Mouse (Mus musculus) gastrocnemius, adult 2 months (tissue): ENCODE results near the gene Ces2c. TPM values are rescaled to one million over a fixed set of nuclear protein-coding genes. Genes with fewer than 3 reads are reported as not detected.
A peak's percentile ranks its signal among the peaks of the same experiment; 100 is the strongest.
"Not testable (repeated sequence)": the region's sequence is repeated elsewhere in the genome, so short reads cannot be mapped to it uniquely, and the experiment has no call there.

ENCODE experiments used
- DNase-seq: peaks from one replicate; pipeline ENCODE4 v3.0.0; 2022
- H3K27ac ChIP-seq: fragments of 200-600 bp; 2 replicates; pipeline ENCODE4 v1.8.1; 2022; ENCODE audit warnings: mild to moderate bottlenecking
- H3K4me3 ChIP-seq: fragments of 200-600 bp; 2 replicates; pipeline ENCODE4 v1.8.1; 2022; ENCODE audit warnings: mild to moderate bottlenecking, moderate library complexity
- CTCF ChIP-seq: fragments of 200-600 bp; IDR thresholded peaks from 2 replicates; pipeline ENCODE4 v1.8.1; 2022; ENCODE audit warnings: antibody characterized with exemption, mild to moderate bottlenecking, moderate library complexity
- intact Hi-C: fragments of 180-260 bp; cut with DNase I; formaldehyde crosslinking; loops from one replicate; pipeline ENCODE4 v1.15.1; 2025
- long read RNA-seq, 2 experiments: library from polyadenylated mRNA; stranded (forward); transcript quantifications; one replicate each; pipeline ENCODE4 v2.0.0; 2021
- total RNA-seq, 2 experiments: library from RNA; stranded (reverse); gene quantifications; 2 replicates each; pipeline ENCODE4 v1.2.3; 2021

Gene Ces2c
- total RNA-seq = under 1 TPM; 0.45 to 0.56 TPM
- long read RNA-seq, experiment 1 = 0 reads
- long read RNA-seq, experiment 2, partial matches to known transcripts = 0 of 3 reads
- long read RNA-seq, experiment 2, other reads (novel, unspliced or antisense) = 1 of 3 reads

- no peak for TF ChIP-seq CTCF
- peak within 1 kb of the TSS; percentile 41; the same call in 1 of the 2 replicates for H3K27ac ChIP-seq
- H3K4me3 ChIP-seq = no peak within 1 kb of the TSS
- intact Hi-C loops = no loop called here
- peak; percentile 26 for DNase-seq
Observed at GRCm38 (mm10) chr8:104846831-104847230, at the start of gene Ces2c. Gene Ces2c, plus strand, starts transcription at chr8:104847068.

DNA sequence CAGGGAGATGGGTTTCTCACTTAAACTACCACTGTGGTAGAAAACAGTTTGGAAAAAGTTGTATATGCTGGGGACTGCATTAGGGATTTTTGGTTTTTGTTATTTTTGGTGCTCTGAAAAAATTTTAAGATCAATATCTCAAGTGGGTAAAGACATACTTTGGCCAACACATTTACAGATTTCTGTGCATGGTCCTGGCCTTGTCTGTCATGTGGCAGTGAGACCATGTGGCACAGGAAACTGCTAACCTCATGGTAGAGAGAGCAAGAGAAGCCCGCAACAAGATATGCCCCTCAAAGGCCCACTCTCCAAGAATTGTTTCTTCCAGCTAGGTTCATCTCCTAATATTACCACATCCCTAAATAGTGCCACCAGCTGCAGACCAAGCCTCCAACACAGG, 47.5 kb upstream of the Ces2c start:
- no peak for TF ChIP-seq CTCF
- DNase-seq = no peak
- intact Hi-C loops = loop anchor here (10.0 kb wide), 1 partner anchor 145 kb away; no protein-coding TSS in a partner anchor
- H3K4me3 ChIP-seq = no peak overlapping the region
- no peak overlapping the region for H3K27ac ChIP-seq

DNA sequence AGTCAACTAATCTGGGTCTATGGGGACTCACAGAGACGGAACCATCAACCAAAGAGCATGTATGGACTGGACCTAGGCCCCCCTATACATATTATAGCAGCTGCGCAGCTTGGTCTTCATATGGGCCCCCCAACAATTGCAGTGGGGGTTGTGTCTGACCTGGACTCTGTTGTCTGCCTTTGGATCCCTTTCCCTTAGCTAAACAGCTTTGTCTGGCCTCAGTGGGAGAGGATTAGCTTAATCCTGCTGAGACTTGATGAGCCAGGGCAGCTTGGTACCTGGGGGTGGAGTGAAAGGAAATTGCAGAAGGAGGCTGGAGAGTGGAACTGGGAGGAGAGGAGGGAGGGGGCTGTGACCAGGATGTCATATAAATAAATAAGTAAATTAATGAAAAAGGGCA, 40.7 kb upstream of the Ces2c start:
- TF ChIP-seq CTCF = no peak
- Histone ChIP-seq H3K4me3 (no peak overlapping the region), H3K27ac (no peak overlapping the region)
- no peak for DNase-seq
- intact Hi-C loops = no loop called here

DNA sequence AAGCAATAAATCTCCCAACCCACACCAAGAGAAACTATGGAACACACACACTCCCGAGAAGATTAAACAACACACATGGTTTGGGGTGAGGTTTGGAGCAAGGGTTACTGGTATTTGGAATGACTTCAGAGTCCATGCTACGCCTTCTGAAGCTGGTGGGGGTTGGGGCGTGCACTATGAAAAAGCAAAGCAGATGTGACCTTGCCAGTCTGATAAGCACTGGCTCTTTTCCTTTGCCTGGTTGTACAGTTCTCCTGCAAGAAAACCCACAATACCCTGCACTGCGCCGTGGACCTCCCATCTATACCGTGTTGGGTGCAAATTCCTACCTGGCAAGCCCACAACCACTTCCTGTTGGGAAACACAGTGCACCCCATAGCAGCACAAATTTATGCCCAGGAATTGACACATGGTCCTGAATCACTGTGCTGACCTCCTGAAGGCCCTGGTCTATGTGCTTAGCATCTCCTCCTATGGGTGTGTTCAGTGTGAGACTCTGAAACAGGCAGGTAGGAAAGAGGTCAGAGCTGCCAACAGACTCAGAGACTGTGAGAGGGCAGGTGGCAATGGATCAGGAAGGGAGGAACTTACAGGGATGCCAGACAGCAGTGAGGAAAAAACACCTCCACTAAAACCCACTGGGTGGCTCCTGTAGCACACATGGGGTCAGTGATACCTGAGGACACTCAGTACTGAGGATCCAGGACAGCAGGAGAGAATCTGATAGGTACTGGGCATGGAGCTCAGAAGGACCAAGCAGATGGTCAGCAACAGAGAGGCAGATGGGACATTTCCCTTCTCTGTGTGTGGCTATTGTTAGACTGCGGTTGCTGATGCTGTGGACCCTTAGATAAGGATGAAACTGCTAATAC, 38.1 kb upstream of the Ces2c start:
- no peak overlapping the region for H3K27ac ChIP-seq
- no peak for TF ChIP-seq CTCF
- H3K4me3 ChIP-seq = no peak overlapping the region
- no peak for DNase-seq
- intact Hi-C loops = no loop called here

GRCm38 (mm10) chr8:104809436-104809835, 37.4 kb upstream of the Ces2c start:
- H3K4me3 ChIP-seq = no peak overlapping the region
- intact Hi-C loops = no loop called here
- DNase-seq = no peak
- no peak overlapping the region for H3K27ac ChIP-seq
- TF ChIP-seq CTCF = no peak

- intact Hi-C loops = no loop called here
- no peak for TF ChIP-seq CTCF
- Histone ChIP-seq H3K27ac (no peak overlapping the region), H3K4me3 (no peak overlapping the region)
- DNase-seq = no peak
Observed at GRCm38 (mm10) chr8:104826912-104827311, 20.0 kb upstream of the Ces2c start.

- Histone ChIP-seq H3K27ac (no peak overlapping the region), H3K4me3 (no peak overlapping the region)
- no peak for TF ChIP-seq CTCF
- no peak for DNase-seq
- intact Hi-C loops = no loop called here
Observed at GRCm38 (mm10) chr8:104828221-104828620, 18.6 kb upstream of the Ces2c start.

- no peak for DNase-seq
- Histone ChIP-seq H3K4me3 (no peak within 1 kb of the TSS), H3K27ac (no peak within 1 kb of the TSS)
- intact Hi-C loops = no loop called here
- TF ChIP-seq CTCF = no peak
Observed at GRCm38 (mm10) chr8:104831440-104831839, 15.4 kb upstream of the Ces2c start, which contains the start of gene Ces2b. Gene Ces2b, plus strand, starts transcription at chr8:104831572.

DNA sequence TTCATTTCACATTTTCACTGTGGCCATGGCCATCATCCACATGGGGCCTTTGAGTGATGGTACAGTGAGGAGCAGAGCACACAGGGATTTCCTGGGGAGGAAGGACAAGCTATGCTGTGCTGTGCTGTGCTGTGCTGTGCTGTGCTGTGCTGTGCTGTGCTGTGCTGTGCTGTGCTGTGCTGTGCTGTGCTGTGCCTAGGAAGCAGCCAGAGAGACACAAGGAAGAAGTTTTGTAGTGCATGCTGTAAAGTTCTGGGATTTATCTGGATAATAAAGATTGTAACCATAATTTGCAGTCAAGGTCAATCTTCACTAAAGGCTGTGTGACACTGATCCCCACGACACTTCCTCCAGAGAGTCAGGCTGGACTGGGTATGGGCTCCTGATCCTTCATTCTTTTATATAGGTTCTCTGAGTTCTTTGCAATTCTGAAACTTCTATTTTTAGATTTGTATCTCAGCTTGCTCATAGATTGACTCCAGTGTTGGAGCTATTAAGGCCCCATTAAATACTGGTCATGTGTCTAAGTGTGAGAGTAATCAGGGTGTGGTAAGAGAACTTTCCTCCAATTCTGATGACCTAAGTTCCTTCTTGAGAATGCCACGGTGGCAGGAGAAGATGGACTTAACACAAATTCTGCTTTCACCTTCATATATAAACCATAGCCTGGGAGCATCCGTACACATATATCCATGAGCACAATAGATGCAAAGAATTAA, 5.3 kb upstream of the Ces2c start:
- intact Hi-C loops = no loop called here
- no peak for TF ChIP-seq CTCF

DNA sequence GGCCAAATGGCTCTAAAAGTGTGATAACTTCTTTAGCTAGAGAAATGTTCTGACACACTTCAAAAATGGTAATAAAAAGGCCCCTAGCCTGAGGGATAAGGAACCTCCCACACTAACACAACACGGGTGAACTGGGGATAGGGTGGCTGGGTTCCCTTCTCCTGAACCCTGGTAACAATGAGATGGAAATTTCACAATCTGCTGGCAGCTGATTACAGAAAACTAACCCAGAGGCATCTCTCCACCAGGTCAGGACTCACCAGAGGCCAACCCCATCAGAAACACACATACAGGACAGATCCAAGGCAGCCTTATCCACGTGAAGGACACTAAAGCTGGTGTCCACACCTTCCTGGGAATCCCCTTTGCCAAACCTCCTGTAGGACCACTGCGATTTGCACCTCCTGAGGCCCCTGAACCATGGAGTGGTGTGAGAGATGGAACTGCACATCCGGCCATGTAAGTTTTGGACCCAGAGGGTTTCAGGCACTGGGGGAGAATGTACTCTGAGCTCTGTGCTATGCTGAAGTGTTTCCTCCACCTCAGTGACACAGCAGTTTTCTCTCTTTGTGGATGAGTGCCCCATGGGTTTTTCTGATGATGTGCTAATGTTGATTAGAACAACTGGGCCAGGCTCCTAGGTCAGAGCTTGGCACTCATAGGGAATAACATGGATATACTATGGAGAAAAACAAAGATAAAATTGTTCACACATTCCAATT, 1.0 kb downstream of the Ces2c start:
- intact Hi-C loops = no loop called here
- Histone ChIP-seq H3K4me3 (no peak overlapping the region), H3K27ac (no peak overlapping the region)
- DNase-seq = no peak
- no peak for TF ChIP-seq CTCF

More for the DNA sequence above, 5.3 kb upstream of the Ces2c start:
- Histone ChIP-seq H3K27ac (no peak overlapping the region), H3K4me3 (no peak overlapping the region)
- DNase-seq = no peak

DNA sequence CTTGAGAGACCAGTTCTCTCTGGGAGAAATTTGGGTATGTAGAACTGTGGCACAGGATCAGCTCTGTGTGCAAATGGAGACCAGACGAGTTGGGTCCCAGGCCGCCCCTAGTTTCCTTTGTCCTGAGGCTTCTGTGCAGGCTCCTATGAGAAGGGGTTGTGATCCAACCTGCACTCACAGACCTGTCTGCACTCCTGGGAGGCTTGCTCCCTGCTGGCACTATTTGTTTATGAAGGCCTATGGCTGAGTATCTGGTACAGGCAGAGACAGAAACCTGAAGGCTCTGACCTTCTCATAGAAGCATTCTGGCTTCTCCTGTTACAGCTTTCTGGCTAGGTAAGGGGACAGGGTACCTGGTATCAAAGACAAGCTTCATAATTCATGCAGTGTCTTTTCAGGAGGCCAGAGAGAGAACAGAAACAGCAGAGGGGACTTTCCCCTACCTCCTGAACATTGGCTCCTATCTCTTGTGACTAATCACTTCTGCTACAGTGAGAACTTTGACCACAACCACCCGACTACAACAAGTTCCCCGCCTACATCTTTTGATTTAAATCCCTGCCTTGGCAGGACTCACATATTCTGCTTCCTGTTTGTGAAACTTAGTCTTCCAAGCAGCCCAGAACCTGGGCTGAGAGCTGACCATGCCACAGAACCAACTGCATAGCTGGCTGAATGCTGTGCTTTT, 20.1 kb downstream of the Ces2c start:
- intact Hi-C loops, H3K4me3 ChIP-seq, DNase-seq, H3K27ac ChIP-seq: not testable (repeated sequence)

DNA sequence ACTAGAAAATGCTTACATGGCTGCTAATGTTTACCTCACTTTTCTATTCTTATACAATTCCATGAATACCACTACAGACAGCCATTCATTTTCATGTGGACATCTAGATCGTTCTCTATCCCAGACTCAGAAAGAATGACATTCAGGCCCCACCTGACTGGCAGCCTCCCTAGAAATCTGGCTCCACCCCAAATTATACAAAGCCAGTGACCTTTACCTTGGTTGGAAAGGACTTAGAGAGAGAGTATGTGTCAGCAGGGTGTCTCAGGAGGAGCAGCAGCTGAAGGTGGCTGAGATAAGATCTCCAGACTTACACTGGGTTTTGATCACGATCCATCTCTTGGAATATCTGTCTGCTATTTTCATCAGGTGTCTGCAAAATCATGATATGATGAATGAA, 22.0 kb downstream of the Ces2c start:
- intact Hi-C loops = not testable (repeated sequence)

DNA sequence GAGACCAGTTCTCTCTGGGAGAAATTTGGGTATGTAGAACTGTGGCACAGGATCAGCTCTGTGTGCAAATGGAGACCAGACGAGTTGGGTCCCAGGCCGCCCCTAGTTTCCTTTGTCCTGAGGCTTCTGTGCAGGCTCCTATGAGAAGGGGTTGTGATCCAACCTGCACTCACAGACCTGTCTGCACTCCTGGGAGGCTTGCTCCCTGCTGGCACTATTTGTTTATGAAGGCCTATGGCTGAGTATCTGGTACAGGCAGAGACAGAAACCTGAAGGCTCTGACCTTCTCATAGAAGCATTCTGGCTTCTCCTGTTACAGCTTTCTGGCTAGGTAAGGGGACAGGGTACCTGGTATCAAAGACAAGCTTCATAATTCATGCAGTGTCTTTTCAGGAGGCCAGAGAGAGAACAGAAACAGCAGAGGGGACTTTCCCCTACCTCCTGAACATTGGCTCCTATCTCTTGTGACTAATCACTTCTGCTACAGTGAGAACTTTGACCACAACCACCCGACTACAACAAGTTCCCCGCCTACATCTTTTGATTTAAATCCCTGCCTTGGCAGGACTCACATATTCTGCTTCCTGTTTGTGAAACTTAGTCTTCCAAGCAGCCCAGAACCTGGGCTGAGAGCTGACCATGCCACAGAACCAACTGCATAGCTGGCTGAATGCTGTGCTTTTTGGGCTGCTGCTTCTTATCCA, 39.5 kb downstream of the Ces2c start:
- H3K27ac ChIP-seq, DNase-seq, intact Hi-C loops, H3K4me3 ChIP-seq: not testable (repeated sequence)

More for the DNA sequence above, 22.0 kb downstream of the Ces2c start:
- not testable (repeated sequence) for H3K27ac ChIP-seq, H3K4me3 ChIP-seq, DNase-seq
